Mouse (Mus musculus): ENCODE results near the gene Cdc25a. TPM values are rescaled to one million over a fixed set of nuclear protein-coding genes. Genes with fewer than 3 reads are reported as not detected.

Gene Cdc25a
- polyA plus RNA-seq, 1 experiment from 2014 or later: 9.1 TPM

Small RNAs within 50 kb of the gene (microRNA-seq; reads per million reads assigned to microRNA genes)
- gene Mir7089: not detected

Other genes with a start within 250 kb of the Cdc25a start
- not detected in 2 replicates for gene Fbxw24, start 249.5 kb upstream of the Cdc25a start, polyA plus RNA-seq (2015; fragmentation: Nextera tagmentation; extraction: Ambion mirVana)
- not detected in 2 replicates for gene Fbxw25, start 210.9 kb upstream of the Cdc25a start, polyA plus RNA-seq (2015; fragmentation: Nextera tagmentation; extraction: Ambion mirVana)
- 0.30 TPM in 1 of 2 replicates, not detected in the other for gene Fbxw18, start 172.9 kb upstream of the Cdc25a start, polyA plus RNA-seq (2015; fragmentation: Nextera tagmentation; extraction: Ambion mirVana)
- gene Fbxw26, start 129.5 kb upstream of the Cdc25a start, polyA plus RNA-seq (2015; fragmentation: Nextera tagmentation; extraction: Ambion mirVana): not detected in 2 replicates
- 0.26 TPM in 1 of 2 replicates, not detected in the other for gene Fbxw27, start 84.9 kb upstream of the Cdc25a start, polyA plus RNA-seq (2015; fragmentation: Nextera tagmentation; extraction: Ambion mirVana)
- not detected in 2 replicates for gene Spink8, start 63.3 kb upstream of the Cdc25a start, polyA plus RNA-seq (2015; fragmentation: Nextera tagmentation; extraction: Ambion mirVana)
- 69.4 and 77.5 TPM in 2 replicates for gene Nme6, start 42.8 kb upstream of the Cdc25a start, polyA plus RNA-seq (2015; fragmentation: Nextera tagmentation; extraction: Ambion mirVana)
- 0.44 and 0.64 TPM in 2 replicates for gene Camp, start 26.0 kb upstream of the Cdc25a start, polyA plus RNA-seq (2015; fragmentation: Nextera tagmentation; extraction: Ambion mirVana)
- gene Map4, start 55.9 kb downstream of the Cdc25a start, polyA plus RNA-seq (2015; fragmentation: Nextera tagmentation; extraction: Ambion mirVana): 206 and 219 TPM in 2 replicates
- gene Smarcc1, start 242.1 kb downstream of the Cdc25a start, polyA plus RNA-seq (2015; fragmentation: Nextera tagmentation; extraction: Ambion mirVana): 69.3 and 77.6 TPM in 2 replicates
- 154 and 170 TPM in 2 replicates for gene Dhx30, start 242.3 kb downstream of the Cdc25a start, polyA plus RNA-seq (2015; fragmentation: Nextera tagmentation; extraction: Ambion mirVana)